Mouse (Mus musculus) E14TG2a.4 (cell line): ENCODE results near the gene Mphosph9.

ENCODE experiments used
- CTCF ChIP-seq: conservative IDR thresholded peaks from 2 replicates; pipeline ENCODE4 v1.5.1; 2014; ENCODE audit warnings: low read length
- NANOG ChIP-seq: IDR thresholded peaks from 2 replicates; pipeline ENCODE4 v1.6.1; 2014; ENCODE audit warnings: borderline replicate concordance, low read length, mixed read lengths
- POU5F1 ChIP-seq: IDR thresholded peaks from 2 replicates; pipeline ENCODE4 v1.6.1; 2014; ENCODE audit warnings: low read length, borderline replicate concordance

GRCm38 (mm10) chr5:124258026-124258425, 69.7 kb downstream of the Mphosph9 start:
- TF ChIP-seq CTCF (no peak), POU5F1 (no peak), NANOG (no peak)
